Mouse (Mus musculus) midbrain, postnatal 0 days (tissue): Measurements from ENCODE around the gene Rpn2. TPM values are rescaled to one million over a fixed set of nuclear protein-coding genes. Genes with fewer than 3 reads are reported as not detected.

Source experiments
- ATAC-seq: fragments of 200-750 bp; cut with Nextera tagmentation; 2 replicates; pipeline ENCODE4 v1.8.0; 2017; ENCODE audit warnings: moderate number of reproducible peaks, mild to moderate bottlenecking, moderate TSS enrichment, moderate library complexity; ENCODE audit not compliant: low FRiP score
- DNase-seq: peaks from one replicate; pipeline ENCODE4 v3.0.0-alpha.2; 2015; ENCODE audit warnings: low spot score
- H3K27ac ChIP-seq: fragments of 300-500 bp; sonication (generic); 2 replicates; pipeline ENCODE4 v1.5.1; 2014; ENCODE audit warnings: low read depth, mild to moderate bottlenecking, low read length, mixed read lengths
- H3K27me3 ChIP-seq: fragments of 300-500 bp; sonication (generic); 2 replicates; pipeline ENCODE4 v1.6.1; 2014; ENCODE audit warnings: low read length, control low read depth, mixed read lengths; ENCODE audit not compliant: insufficient read depth
- H3K36me3 ChIP-seq: fragments of 300-500 bp; sonication (generic); 2 replicates; pipeline ENCODE4 v1.6.1; 2014; ENCODE audit warnings: low read length, control low read depth, mixed read lengths; ENCODE audit not compliant: insufficient read depth
- H3K4me1 ChIP-seq: fragments of 300-500 bp; sonication (generic); 2 replicates; pipeline ENCODE4 v1.6.1; 2014; ENCODE audit warnings: mild to moderate bottlenecking, control low read depth, antibody characterized with exemption, low read length, mixed read lengths; ENCODE audit not compliant: insufficient read depth
- H3K4me2 ChIP-seq: fragments of 300-500 bp; sonication (generic); 2 replicates; pipeline ENCODE4 v1.6.1; 2014; ENCODE audit warnings: low read depth, mild to moderate bottlenecking, low read length, mixed read lengths; ENCODE audit not compliant: poor library complexity, severe bottlenecking
- H3K4me3 ChIP-seq: fragments of 300-500 bp; sonication (generic); 2 replicates; pipeline ENCODE4 v1.5.1; 2014; ENCODE audit warnings: low read depth, mild to moderate bottlenecking, low read length, moderate library complexity
- H3K9ac ChIP-seq: fragments of 300-500 bp; sonication (generic); replicated peaks from 2 replicates; pipeline ENCODE4 v1.6.1; 2014; ENCODE audit warnings: mild to moderate bottlenecking, low read length, moderate library complexity, mixed read lengths; ENCODE audit not compliant: poor library complexity, severe bottlenecking
- H3K9me3 ChIP-seq: fragments of 300-500 bp; sonication (generic); 2 replicates; pipeline ENCODE4 v1.6.1; 2016; ENCODE audit warnings: low read length, control low read depth
- CTCF ChIP-seq: IDR thresholded peaks from 2 replicates; pipeline ENCODE4 v1.5.1; 2016; ENCODE audit warnings: antibody characterized with exemption, mild to moderate bottlenecking
- WGBS: fragments of 180-500 bp; shearing (Covaris S2); extraction: QIAGEN DNeasy Blood & Tissue Kit; methylation state at CpG from one replicate; pipeline ENCODE4 v1.1.7; 2014; 5-methylcytosine and 5-hydroxymethylcytosine counted together
- polyA plus RNA-seq: library from polyadenylated mRNA; unstranded; fragments of >200 nt; fragmentation: Nextera tagmentation; extraction: Ambion mirVana; gene quantifications from 2 replicates; pipeline ENCODE4 v1.2.1, GENCODE M21; 2015
- total RNA-seq: library from RNA; depleted of rRNA; stranded (reverse); fragments of >200 nt; gene quantifications from 2 replicates; pipeline ENCODE4 v1.2.3, GENCODE M21; 2014

Rpn2 gene
- total and polyA plus RNA-seq, 2 experiments from 2014 or later = 193 to 233 TPM

DNA sequence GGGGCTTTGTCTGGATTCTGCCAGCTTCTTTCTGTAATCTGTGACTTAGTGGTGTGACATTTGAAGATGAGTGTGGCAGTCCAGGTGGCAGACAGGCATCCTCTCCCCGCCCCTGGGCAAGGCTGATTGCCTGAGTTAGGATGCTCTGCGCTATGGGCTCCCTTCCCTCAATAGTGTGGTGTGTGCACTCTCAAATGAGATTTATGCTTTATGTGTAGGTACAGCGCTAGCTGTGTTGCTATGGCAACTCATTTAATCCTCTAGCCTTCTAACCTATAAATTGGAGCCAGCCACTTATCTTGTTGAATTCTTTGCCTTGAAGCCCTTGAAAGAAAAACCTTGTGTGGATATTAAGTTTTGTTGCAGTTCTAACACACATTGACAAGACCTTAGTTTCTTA, 34.9 kb downstream of the Rpn2 start:
- 53% methylated on average over 3 of the region's 3 CpGs for WGBS
- no peak overlapping the region for H3K4me3 ChIP-seq
- TF ChIP-seq CTCF = no peak
- H3K4me2 ChIP-seq = no peak overlapping the region
- ATAC-seq = no peak; the same call in 1 of the 2 replicates
- H3K9me3 ChIP-seq = no peaks in the 10 kb centered on the region
- peak; percentile 57 for DNase-seq
- H3K4me1 ChIP-seq = 0 out of 2 replicates have a peak, but pooled peaks cover 6% of the 10 kb centered on the region
- 0 out of 2 replicates have a peak overlapping the region, but pooled peaks have one; percentile 33 for H3K9ac ChIP-seq
- peak overlapping the region; percentile 72 for H3K27ac ChIP-seq
- peaks cover 29% of the 10 kb centered on the region; the same call in 1 of the 2 replicates for H3K36me3 ChIP-seq
- no peaks in the 10 kb centered on the region for H3K27me3 ChIP-seq

GRCm38 (mm10) chr2:157314310-157314709, 35.5 kb downstream of the Rpn2 start:
- Histone ChIP-seq H3K9me3 (no peaks in the 10 kb centered on the region), H3K27me3 (no peaks in the 10 kb centered on the region), H3K4me2 (no peak overlapping the region), H3K27ac (peak overlapping the region; percentile 72), H3K4me1 (0 out of 2 replicates have a peak, but pooled peaks cover 6% of the 10 kb centered on the region), H3K36me3 (peaks cover 29% of the 10 kb centered on the region; the same call in 1 of the 2 replicates), H3K9ac (no peak overlapping the region), H3K4me3 (no peak overlapping the region)
- 44% methylated on average over 7 of the region's 7 CpGs for WGBS
- TF ChIP-seq CTCF = no peak
- ATAC-seq = no peak
- DNase-seq = peak; percentile 84

DNA sequence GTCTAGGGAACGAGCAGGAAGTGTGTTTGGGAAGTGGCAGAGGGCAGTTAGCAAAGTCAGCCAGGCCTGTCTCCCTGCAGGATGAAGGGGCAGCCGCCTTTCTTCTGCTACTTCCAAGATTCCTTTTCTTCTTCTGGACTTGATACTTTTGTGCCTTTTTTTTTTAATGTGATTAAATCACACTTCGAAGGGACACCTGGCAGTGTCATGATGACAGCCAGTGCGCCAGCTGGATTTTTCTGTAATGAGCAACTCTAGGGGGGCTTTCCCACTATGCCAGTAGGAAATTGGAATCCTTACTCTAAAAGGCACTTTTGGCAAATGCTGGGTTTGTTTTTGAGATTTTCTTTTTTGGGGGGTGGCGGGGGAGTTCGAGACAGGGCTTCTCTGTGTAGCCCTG, 36.7 kb downstream of the Rpn2 start:
- peaks cover 26% of the 10 kb centered on the region; the same call in 1 of the 2 replicates for H3K36me3 ChIP-seq
- WGBS = 78% methylated on average over 6 of the region's 6 CpGs
- 0 out of 2 replicates have a peak, but pooled peaks cover 6% of the 10 kb centered on the region for H3K4me1 ChIP-seq
- no peak overlapping the region for H3K27ac ChIP-seq
- no peak for DNase-seq
- no peak overlapping the region for H3K4me2 ChIP-seq
- H3K27me3 ChIP-seq = no peaks in the 10 kb centered on the region
- H3K9me3 ChIP-seq = no peaks in the 10 kb centered on the region
- no peak overlapping the region for H3K4me3 ChIP-seq
- no peak for TF ChIP-seq CTCF
- no peak overlapping the region for H3K9ac ChIP-seq
- no peak for ATAC-seq

DNA sequence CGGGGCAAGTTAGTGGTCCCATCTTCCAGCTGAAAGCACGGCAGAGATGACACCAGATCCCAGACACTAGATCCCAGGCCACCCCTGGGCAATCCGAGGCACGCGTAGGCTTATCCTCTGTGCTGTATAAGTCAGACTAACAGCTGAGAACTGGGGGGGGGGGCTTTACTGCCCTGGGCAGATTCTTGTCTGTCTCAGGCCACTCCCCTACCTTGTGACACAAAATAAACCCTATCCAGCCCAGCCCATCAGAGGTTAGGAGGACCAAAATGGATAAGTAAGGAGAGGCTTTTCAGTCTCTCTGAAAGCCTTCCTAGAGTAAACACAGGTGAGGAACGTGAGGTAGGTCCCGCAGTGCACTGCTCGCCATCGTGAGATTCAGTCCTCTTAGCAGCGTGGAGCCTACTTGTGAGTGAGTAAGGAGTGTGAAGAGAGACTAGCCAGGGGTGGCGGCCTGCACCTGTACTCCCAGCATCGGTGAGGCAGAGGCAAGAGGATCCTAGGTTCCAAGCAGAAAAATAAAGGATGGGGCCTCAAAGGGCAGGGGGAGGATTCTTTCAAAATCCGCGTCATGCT, 37.6 kb downstream of the Rpn2 start:
- peaks cover 26% of the 10 kb centered on the region; the same call in 1 of the 2 replicates for H3K36me3 ChIP-seq
- H3K27ac ChIP-seq = no peak overlapping the region
- 74% methylated on average over 14 of the region's 14 CpGs for WGBS

DNA sequence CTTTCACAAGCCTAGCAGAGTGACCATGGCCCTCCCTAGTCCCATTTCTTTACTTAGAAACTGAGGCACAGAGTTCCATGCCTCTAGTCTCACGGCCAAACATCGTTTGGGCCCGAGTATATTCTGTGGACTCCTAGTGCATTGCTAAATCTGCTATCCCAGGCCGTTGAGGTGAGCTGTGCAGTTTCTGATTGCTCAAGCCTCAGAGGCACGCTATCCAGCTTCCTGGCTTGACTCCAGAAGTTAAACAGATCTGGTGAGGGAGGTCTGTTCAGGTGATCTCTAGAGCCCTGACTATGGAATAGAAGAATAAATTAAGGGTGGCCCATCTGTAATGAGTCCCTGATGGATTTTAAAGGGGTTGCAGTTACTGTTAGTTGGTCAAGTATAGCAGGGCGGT, 38.4 kb downstream of the Rpn2 start:
- H3K36me3 ChIP-seq = peaks cover 30% of the 10 kb centered on the region
- H3K4me1 ChIP-seq = 0 out of 2 replicates have a peak, but pooled peaks cover 6% of the 10 kb centered on the region
- no peaks in the 10 kb centered on the region for H3K27me3 ChIP-seq
- H3K4me3 ChIP-seq = no peak overlapping the region
- no peak for ATAC-seq
- no peak for DNase-seq
- no peak overlapping the region for H3K4me2 ChIP-seq
- H3K9me3 ChIP-seq = no peaks in the 10 kb centered on the region
- no peak for TF ChIP-seq CTCF
- H3K9ac ChIP-seq = no peak overlapping the region
- H3K27ac ChIP-seq = no peak overlapping the region
- 85% methylated on average over 6 of the region's 6 CpGs for WGBS

More for the DNA sequence above, 37.6 kb downstream of the Rpn2 start:
- no peaks in the 10 kb centered on the region for H3K27me3 ChIP-seq
- no peak overlapping the region for H3K4me2 ChIP-seq
- ATAC-seq (no peak), DNase-seq (no peak)
- no peak overlapping the region for H3K9ac ChIP-seq
- no peaks in the 10 kb centered on the region for H3K9me3 ChIP-seq
- H3K4me1 ChIP-seq = 0 out of 2 replicates have a peak, but pooled peaks cover 6% of the 10 kb centered on the region
- H3K4me3 ChIP-seq = no peak overlapping the region
- TF ChIP-seq CTCF = no peak

DNA sequence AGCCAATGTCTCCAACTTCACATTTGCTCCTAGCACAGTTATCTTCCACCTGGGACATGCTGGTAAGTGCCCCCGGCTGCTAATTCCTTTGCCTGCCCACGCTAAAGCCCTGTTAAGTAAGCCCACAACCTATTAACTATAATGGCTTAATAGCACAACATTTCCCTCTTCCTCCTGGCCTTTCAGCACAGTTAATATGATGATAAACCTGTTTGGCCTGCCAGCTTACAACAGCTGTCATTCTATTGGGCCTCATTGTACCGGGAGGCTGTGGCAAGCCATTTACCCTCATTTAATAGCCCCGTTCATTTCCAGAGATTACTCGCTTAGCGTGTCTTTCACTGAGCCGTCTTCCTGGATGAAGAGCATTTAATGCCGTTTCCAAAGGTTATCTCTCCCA, 41.3 kb downstream of the Rpn2 start:
- Histone ChIP-seq H3K4me2 (no peak overlapping the region), H3K4me1 (no peaks in the 10 kb centered on the region), H3K36me3 (peaks cover 51% of the 10 kb centered on the region), H3K9me3 (no peaks in the 10 kb centered on the region), H3K4me3 (no peak overlapping the region), H3K9ac (no peak overlapping the region), H3K27me3 (no peaks in the 10 kb centered on the region), H3K27ac (no peak overlapping the region)
- WGBS = 66% methylated on average over 8 of the region's 8 CpGs
- no peak for TF ChIP-seq CTCF
- DNase-seq (no peak), ATAC-seq (no peak)
